Mouse (Mus musculus): ENCODE measurements at regions not wholly inside any gene's neighbourhood (a gene's known extent, or its start where the extent isn't known, plus 50 kb on each side); places are given as distances from the start of the nearest gene placed in this dataset.
A peak's percentile ranks its signal among the peaks of the same experiment; 100 is the strongest.

- ATAC-seq = no peak
- no peaks in the 10 kb centered on the region for H3K4me1 ChIP-seq (replicated peaks; ENCODE audit: control insufficient read depth, insufficient read depth, low read length)
- H3K4me2 ChIP-seq (replicated peaks; ENCODE audit: low read depth) = peak overlapping the region; percentile 59
- 50% methylated on average over 8 of the region's 8 CpGs for WGBS
- no peak for TF ChIP-seq CTCF (IDR thresholded peaks at IDR 0.05; ENCODE audit: low read depth)
- no peak overlapping the region for H3K9ac ChIP-seq (ENCODE audit: low read depth, low read length)
- H3K9me3 ChIP-seq (ENCODE audit: control insufficient read depth) = no peaks in the 10 kb centered on the region
- H3K36me3 ChIP-seq (ENCODE audit: control insufficient read depth, insufficient read depth) = no peaks in the 10 kb centered on the region
- H3K27ac ChIP-seq (ENCODE audit: low read depth, low read length) = no peak overlapping the region
- peaks cover 4% of the 10 kb centered on the region; the same call in 1 of the 2 replicates for H3K27me3 ChIP-seq (replicated peaks; ENCODE audit: control insufficient read depth, insufficient read depth, low read length)
- H3K4me3 ChIP-seq (ENCODE audit: low read depth, low read length) = peak overlapping the region; percentile 43
These were observed 421.8 kb upstream of the Ubash3b start for GRCm38 (mm10) chr9:41583276-41583675.

DNA sequence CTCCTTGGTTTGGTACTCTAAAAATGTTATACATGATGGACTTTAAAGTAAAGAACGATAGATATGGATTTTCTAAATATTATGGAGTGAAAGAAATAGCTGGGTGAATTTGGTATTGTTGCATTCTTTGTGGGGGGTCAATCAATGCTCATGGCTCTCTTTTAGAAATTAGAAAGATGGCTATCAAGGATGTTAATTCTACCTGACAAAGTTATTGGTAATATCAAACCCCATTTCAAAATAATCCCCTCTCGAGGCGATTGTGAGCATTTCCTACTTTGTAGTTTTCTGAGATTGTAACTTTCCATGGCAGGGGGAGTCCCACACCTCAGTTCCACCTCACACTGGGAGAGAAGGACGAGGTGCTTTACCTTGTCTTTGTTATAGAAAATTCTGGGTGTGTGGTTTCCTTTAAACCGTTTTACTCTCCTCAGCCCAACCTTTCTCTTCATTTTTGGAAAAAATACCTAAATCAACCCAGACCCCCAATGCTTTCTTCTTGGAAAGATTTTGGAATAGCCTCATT lies 421.3 kb upstream of the Ubash3b start:
- Histone ChIP-seq H3K9me3 (ENCODE audit: control insufficient read depth) (no peaks in the 10 kb centered on the region), H3K27me3 (replicated peaks; ENCODE audit: control insufficient read depth, insufficient read depth, low read length) (peaks cover 4% of the 10 kb centered on the region; the same call in 1 of the 2 replicates), H3K27ac (ENCODE audit: low read depth, low read length) (no peak overlapping the region), H3K4me1 (replicated peaks; ENCODE audit: control insufficient read depth, insufficient read depth, low read length) (no peaks in the 10 kb centered on the region), H3K36me3 (ENCODE audit: control insufficient read depth, insufficient read depth) (no peaks in the 10 kb centered on the region), H3K4me2 (replicated peaks; ENCODE audit: low read depth) (peak overlapping the region; percentile 59), H3K4me3 (ENCODE audit: low read depth, low read length) (peak overlapping the region; percentile 43), H3K9ac (ENCODE audit: low read depth, low read length) (no peak overlapping the region)
- no peak for ATAC-seq
- no peak for TF ChIP-seq CTCF (IDR thresholded peaks at IDR 0.05; ENCODE audit: low read depth)
- WGBS = 55% methylated on average over 5 of the region's 5 CpGs

- peak overlapping the region; percentile 43 for H3K4me3 ChIP-seq (ENCODE audit: low read depth, low read length)
- no peak for TF ChIP-seq CTCF (IDR thresholded peaks at IDR 0.05; ENCODE audit: low read depth)
- peak overlapping the region; percentile 34; the same call in 1 of the 2 replicates for H3K9ac ChIP-seq (ENCODE audit: low read depth, low read length)
- H3K27ac ChIP-seq (ENCODE audit: low read depth, low read length) = no peak overlapping the region
- no peak for ATAC-seq
- H3K4me1 ChIP-seq (replicated peaks; ENCODE audit: control insufficient read depth, insufficient read depth, low read length) = no peaks in the 10 kb centered on the region
- no peaks in the 10 kb centered on the region for H3K36me3 ChIP-seq (ENCODE audit: control insufficient read depth, insufficient read depth)
- 49% methylated on average over 8 of the region's 8 CpGs for WGBS
- peaks cover 4% of the 10 kb centered on the region; the same call in 1 of the 2 replicates for H3K27me3 ChIP-seq (replicated peaks; ENCODE audit: control insufficient read depth, insufficient read depth, low read length)
- no peaks in the 10 kb centered on the region for H3K9me3 ChIP-seq (ENCODE audit: control insufficient read depth)
- peak overlapping the region; percentile 59 for H3K4me2 ChIP-seq (replicated peaks; ENCODE audit: low read depth)
These were observed 420.7 kb upstream of the Ubash3b start for GRCm38 (mm10) chr9:41582171-41582570.

GRCm38 (mm10) chr9:41581741-41582140 lies 420.2 kb upstream of the Ubash3b start:
- peak overlapping the region; percentile 59 for H3K4me2 ChIP-seq (replicated peaks; ENCODE audit: low read depth)
- no peak overlapping the region for H3K27ac ChIP-seq (ENCODE audit: low read depth, low read length)
- H3K36me3 ChIP-seq (ENCODE audit: control insufficient read depth, insufficient read depth) = no peaks in the 10 kb centered on the region
- H3K9me3 ChIP-seq (ENCODE audit: control insufficient read depth) = no peaks in the 10 kb centered on the region
- no peak for TF ChIP-seq CTCF (IDR thresholded peaks at IDR 0.05; ENCODE audit: low read depth)
- H3K27me3 ChIP-seq (replicated peaks; ENCODE audit: control insufficient read depth, insufficient read depth, low read length) = peaks cover 4% of the 10 kb centered on the region; the same call in 1 of the 2 replicates
- H3K4me1 ChIP-seq (replicated peaks; ENCODE audit: control insufficient read depth, insufficient read depth, low read length) = no peaks in the 10 kb centered on the region
- peak overlapping the region; percentile 43 for H3K4me3 ChIP-seq (ENCODE audit: low read depth, low read length)
- WGBS = 25% methylated on average over 9 of the region's 9 CpGs
- no peak for ATAC-seq
- H3K9ac ChIP-seq (ENCODE audit: low read depth, low read length) = peak overlapping the region; percentile 34; the same call in 1 of the 2 replicates

DNA sequence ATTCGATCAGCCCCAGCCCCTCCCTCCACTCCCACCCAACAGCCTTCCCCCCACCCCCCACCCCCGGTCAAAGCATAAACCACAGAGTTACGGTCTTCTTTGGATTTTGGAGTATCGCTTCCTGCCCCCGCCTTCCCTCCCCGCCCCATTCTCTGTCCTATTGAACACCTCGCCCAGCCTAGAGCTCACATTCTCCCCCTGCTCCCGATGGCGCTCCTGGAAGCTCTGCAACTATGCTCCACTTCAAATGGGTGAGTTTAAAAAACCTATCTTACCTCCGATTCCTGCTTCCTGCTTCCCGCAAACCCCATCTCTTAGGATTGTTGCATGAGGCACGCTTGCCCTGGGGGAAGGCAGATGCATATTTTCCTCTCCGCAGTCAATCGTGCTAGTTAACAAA lies 419.7 kb upstream of the Ubash3b start:
- no peaks in the 10 kb centered on the region for H3K9me3 ChIP-seq (ENCODE audit: control insufficient read depth)
- peak overlapping the region; percentile 43 for H3K4me3 ChIP-seq (ENCODE audit: low read depth, low read length)
- ATAC-seq = no peak
- H3K36me3 ChIP-seq (ENCODE audit: control insufficient read depth, insufficient read depth) = no peaks in the 10 kb centered on the region
- no peak overlapping the region for H3K27ac ChIP-seq (ENCODE audit: low read depth, low read length)
- H3K27me3 ChIP-seq (replicated peaks; ENCODE audit: control insufficient read depth, insufficient read depth, low read length) = peaks cover 4% of the 10 kb centered on the region; the same call in 1 of the 2 replicates
- no peaks in the 10 kb centered on the region for H3K4me1 ChIP-seq (replicated peaks; ENCODE audit: control insufficient read depth, insufficient read depth, low read length)
- no peak for TF ChIP-seq CTCF (IDR thresholded peaks at IDR 0.05; ENCODE audit: low read depth)
- peak overlapping the region; percentile 50 for H3K9ac ChIP-seq (ENCODE audit: low read depth, low read length)
- 3% methylated on average over 14 of the region's 14 CpGs for WGBS
- peak overlapping the region; percentile 59 for H3K4me2 ChIP-seq (replicated peaks; ENCODE audit: low read depth)

DNA sequence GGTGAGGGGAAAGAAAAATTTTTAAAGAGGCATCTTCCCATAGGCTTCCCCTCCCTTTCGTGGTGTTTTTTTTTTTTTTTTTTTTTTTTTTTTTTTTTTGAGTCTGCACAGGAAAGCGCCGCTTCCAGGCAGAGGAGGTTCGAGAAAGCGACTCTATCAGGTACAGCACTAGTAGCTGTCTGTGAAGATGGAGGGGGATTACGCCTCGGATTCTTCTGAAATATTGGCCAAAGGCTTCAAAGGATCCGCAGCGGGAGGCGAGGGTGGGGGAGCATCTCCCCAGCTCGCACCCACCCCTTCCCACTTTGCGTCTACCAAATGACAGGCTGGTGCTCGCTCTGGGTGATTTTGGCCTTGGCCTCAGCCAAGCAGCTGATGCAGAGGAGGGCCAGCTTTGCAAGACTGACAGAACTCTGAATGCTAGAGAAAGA lies 419.1 kb upstream of the Ubash3b start:
- Histone ChIP-seq H3K27ac (ENCODE audit: low read depth, low read length) (peak overlapping the region; percentile 50; the same call in 1 of the 2 replicates), H3K4me3 (ENCODE audit: low read depth, low read length) (peak overlapping the region; percentile 43), H3K27me3 (replicated peaks; ENCODE audit: control insufficient read depth, insufficient read depth, low read length) (peaks cover 4% of the 10 kb centered on the region; the same call in 1 of the 2 replicates), H3K36me3 (ENCODE audit: control insufficient read depth, insufficient read depth) (no peaks in the 10 kb centered on the region), H3K4me1 (replicated peaks; ENCODE audit: control insufficient read depth, insufficient read depth, low read length) (no peaks in the 10 kb centered on the region), H3K4me2 (replicated peaks; ENCODE audit: low read depth) (peak overlapping the region; percentile 59), H3K9ac (ENCODE audit: low read depth, low read length) (peak overlapping the region; percentile 50; the same call in 1 of the 2 replicates), H3K9me3 (ENCODE audit: control insufficient read depth) (no peaks in the 10 kb centered on the region)
- WGBS = 2% methylated on average over 13 of the region's 13 CpGs
- no peak; the same call in 1 of the 2 replicates for ATAC-seq
- no peak for TF ChIP-seq CTCF (IDR thresholded peaks at IDR 0.05; ENCODE audit: low read depth)
